Mouse (Mus musculus): ENCODE measurements around the gene Olfr586. TPM values are rescaled to one million over a fixed set of nuclear protein-coding genes. Genes with fewer than 3 reads are reported as not detected.

The Olfr586 gene
- not detected in 2 replicates for polyA plus RNA-seq (2015; fragmentation: Nextera tagmentation; extraction: Ambion mirVana)

- H3K9ac ChIP-seq: no peak within 1 kb of the TSS
- WGBS: 95% methylated on average over 3 of the region's 3 CpGs
- H3K36me3 ChIP-seq (replicated peaks): no peaks in the 10 kb centered on the region
- no peaks in the 10 kb centered on the region for H3K27me3 ChIP-seq (replicated peaks)
- no peaks in the 10 kb centered on the region for H3K4me1 ChIP-seq
- no peak within 1 kb of the TSS for H3K27ac ChIP-seq
- no peak within 1 kb of the TSS for H3K4me2 ChIP-seq
- ATAC-seq (replicated peaks): no peak
- H3K4me3 ChIP-seq: no peak within 1 kb of the TSS
- H3K9me3 ChIP-seq: no peaks in the 10 kb centered on the region
Observed at GRCm38 (mm10) chr7:103125538-103125937, at the start of gene Olfr586. Gene Olfr586 (minus strand): TSS chr7:103125638.

GRCm38 (mm10) chr7:103169697-103170096, 44.3 kb upstream of the Olfr586 start:
- no peak for ATAC-seq (replicated peaks)
- no peak overlapping the region for H3K4me3 ChIP-seq
- H3K4me2 ChIP-seq: no peak overlapping the region
- no peaks in the 10 kb centered on the region for H3K4me1 ChIP-seq
- H3K36me3 ChIP-seq (replicated peaks): no peaks in the 10 kb centered on the region
- H3K9ac ChIP-seq: no peak overlapping the region
- no peak overlapping the region for H3K27ac ChIP-seq
- no peaks in the 10 kb centered on the region for H3K27me3 ChIP-seq (replicated peaks)
- WGBS: 84% methylated on average over 5 of the region's 5 CpGs
- H3K9me3 ChIP-seq: no peaks in the 10 kb centered on the region

DNA sequence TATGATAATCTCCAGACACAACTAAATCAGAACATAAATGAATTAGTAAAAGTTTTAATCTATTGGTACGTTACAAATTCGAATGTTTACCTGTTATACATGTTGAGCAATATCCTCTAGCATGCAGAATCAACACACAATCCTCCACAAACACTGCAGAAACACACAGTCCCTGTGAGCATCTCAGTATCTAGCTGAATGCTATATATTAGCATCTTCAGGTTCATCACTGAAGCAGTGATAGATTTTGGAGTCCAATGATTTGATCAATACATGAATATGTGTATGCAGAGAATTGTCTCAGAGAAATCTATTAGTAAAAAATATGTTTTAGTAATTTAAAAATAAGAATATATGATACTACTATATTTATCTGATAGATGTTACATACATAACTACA, 30.8 kb upstream of the Olfr586 start, which contains the start of gene Olfr589:
Olfr589 (minus strand) TSS at position 101 of the 400 bp plus-strand sequence.
- Histone ChIP-seq H3K4me3 (no peak within 1 kb of the TSS), H3K4me1 (no peaks in the 10 kb centered on the region), H3K27ac (no peak within 1 kb of the TSS), H3K9me3 (no peaks in the 10 kb centered on the region), H3K4me2 (no peak within 1 kb of the TSS), H3K27me3 (replicated peaks) (no peaks in the 10 kb centered on the region), H3K36me3 (replicated peaks) (no peaks in the 10 kb centered on the region), H3K9ac (no peak within 1 kb of the TSS)
- ATAC-seq (replicated peaks): no peak
- 61% methylated on average over 2 of the region's 2 CpGs for WGBS

- Histone ChIP-seq H3K9ac (no peak within 1 kb of the TSS), H3K4me1 (no peaks in the 10 kb centered on the region), H3K36me3 (replicated peaks) (no peaks in the 10 kb centered on the region), H3K27me3 (replicated peaks) (no peaks in the 10 kb centered on the region), H3K27ac (no peak within 1 kb of the TSS), H3K4me3 (no peak within 1 kb of the TSS), H3K9me3 (no peaks in the 10 kb centered on the region), H3K4me2 (no peak within 1 kb of the TSS)
- 93% methylated on average over 1 of the region's 1 CpGs for WGBS
- ATAC-seq (replicated peaks): no peak
Observed at GRCm38 (mm10) chr7:103140579-103140978, 15.1 kb upstream of the Olfr586 start, which contains the start of gene Olfr588-ps1. Gene Olfr588-ps1 (plus strand): TSS chr7:103140879.

DNA sequence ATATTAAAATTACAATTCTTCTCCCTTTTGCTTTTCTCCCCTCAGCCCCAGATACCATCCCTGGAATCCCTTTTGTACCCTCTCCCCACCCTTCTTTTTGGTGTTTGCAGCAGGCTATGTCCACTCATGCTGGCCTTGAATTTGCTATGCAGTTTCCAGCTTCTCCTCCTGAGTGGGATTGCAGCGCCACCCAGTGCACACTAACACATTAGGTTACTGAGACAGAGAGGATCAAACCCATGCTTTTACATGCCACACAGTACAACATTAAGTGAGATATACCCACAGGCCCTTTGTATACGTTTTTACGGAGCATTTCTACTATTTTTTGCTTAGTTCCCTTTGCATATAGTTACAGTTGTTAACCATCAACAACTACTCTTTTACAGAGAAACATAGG, 6.0 kb downstream of the Olfr586 start:
- H3K27ac ChIP-seq: no peak overlapping the region
- H3K4me1 ChIP-seq: no peaks in the 10 kb centered on the region
- no peaks in the 10 kb centered on the region for H3K27me3 ChIP-seq (replicated peaks)
- ATAC-seq (replicated peaks): no peak
- H3K9me3 ChIP-seq: no peaks in the 10 kb centered on the region
- no peak overlapping the region for H3K9ac ChIP-seq
- 54% methylated on average over 3 of the region's 3 CpGs for WGBS
- no peak overlapping the region for H3K4me2 ChIP-seq
- H3K4me3 ChIP-seq: no peak overlapping the region
- no peaks in the 10 kb centered on the region for H3K36me3 ChIP-seq (replicated peaks)

GRCm38 (mm10) chr7:103097420-103097819, 28.0 kb downstream of the Olfr586 start, which contains the start of gene Olfr585:
Gene Olfr585 (plus strand): TSS chr7:103097720.
- Histone ChIP-seq H3K36me3 (replicated peaks) (no peaks in the 10 kb centered on the region), H3K27me3 (replicated peaks) (no peaks in the 10 kb centered on the region), H3K4me1 (no peaks in the 10 kb centered on the region), H3K4me3 (no peak within 1 kb of the TSS), H3K27ac (no peak within 1 kb of the TSS), H3K4me2 (no peak within 1 kb of the TSS), H3K9me3 (no peaks in the 10 kb centered on the region), H3K9ac (no peak within 1 kb of the TSS)
- ATAC-seq (replicated peaks): no peak
- 89% methylated on average over 1 of the region's 1 CpGs for WGBS

DNA sequence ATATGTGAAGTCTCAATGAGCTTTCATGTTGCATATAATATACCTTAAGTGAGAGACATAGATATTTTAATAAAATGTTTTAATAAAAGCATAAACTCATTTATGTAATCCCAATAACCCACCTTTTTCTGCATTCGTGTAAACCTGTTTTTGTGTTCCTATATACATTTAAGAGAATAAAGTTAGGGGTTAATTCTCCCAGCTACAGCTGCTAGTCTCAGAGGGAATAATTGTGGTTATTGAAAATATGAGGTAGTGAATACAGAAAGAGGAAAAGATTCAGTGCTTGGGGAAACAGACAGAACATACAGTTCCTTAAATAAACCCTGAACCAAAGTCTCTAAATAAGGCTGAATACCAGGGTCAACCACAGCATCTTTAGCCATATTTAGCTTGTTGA, 43.9 kb downstream of the Olfr586 start, which contains the start of gene Olfr584:
Olfr584 (plus strand) TSS at position 301 of the 400 bp plus-strand sequence.
- Histone ChIP-seq H3K27me3 (replicated peaks) (no peaks in the 10 kb centered on the region), H3K4me3 (no peak within 1 kb of the TSS), H3K9me3 (peaks cover 5% of the 10 kb centered on the region), H3K27ac (no peak within 1 kb of the TSS), H3K9ac (no peak within 1 kb of the TSS), H3K4me2 (no peak within 1 kb of the TSS), H3K36me3 (replicated peaks) (no peaks in the 10 kb centered on the region), H3K4me1 (no peaks in the 10 kb centered on the region)
- no peak for ATAC-seq (replicated peaks)
- 87% methylated on average over 1 of the region's 1 CpGs for WGBS

Other genes with a start within 250 kb of the Olfr586 start
- not detected in 2 replicates for gene Olfr568, start 248.5 kb downstream of the Olfr586 start, polyA plus RNA-seq (2015; fragmentation: Nextera tagmentation; extraction: Ambion mirVana)
- gene Olfr569, start 234.8 kb downstream of the Olfr586 start, polyA plus RNA-seq (2015; fragmentation: Nextera tagmentation; extraction: Ambion mirVana): not detected in 2 replicates
- not detected in 2 replicates for gene Olfr570, start 231.1 kb downstream of the Olfr586 start, polyA plus RNA-seq (2015; fragmentation: Nextera tagmentation; extraction: Ambion mirVana)
- gene Olfr571, start 208.1 kb downstream of the Olfr586 start, polyA plus RNA-seq (2015; fragmentation: Nextera tagmentation; extraction: Ambion mirVana): not detected in 2 replicates
- gene Olfr572, start 201.2 kb downstream of the Olfr586 start, polyA plus RNA-seq (2015; fragmentation: Nextera tagmentation; extraction: Ambion mirVana): not detected in 2 replicates
- gene Olfr573-ps1, start 183.1 kb downstream of the Olfr586 start, polyA plus RNA-seq (2015; fragmentation: Nextera tagmentation; extraction: Ambion mirVana): not detected in 2 replicates
- gene Olfr574, start 177.2 kb downstream of the Olfr586 start, polyA plus RNA-seq (2015; fragmentation: Nextera tagmentation; extraction: Ambion mirVana): not detected in 2 replicates
- gene Olfr575, start 166.9 kb downstream of the Olfr586 start, polyA plus RNA-seq (2015; fragmentation: Nextera tagmentation; extraction: Ambion mirVana): not detected in 2 replicates
- gene Olfr576, start 163.0 kb downstream of the Olfr586 start, polyA plus RNA-seq (2015; fragmentation: Nextera tagmentation; extraction: Ambion mirVana): not detected in 2 replicates
- not detected in 2 replicates for gene Olfr577, start 149.7 kb downstream of the Olfr586 start, polyA plus RNA-seq (2015; fragmentation: Nextera tagmentation; extraction: Ambion mirVana)
- gene Olfr578, start 136.3 kb downstream of the Olfr586 start, polyA plus RNA-seq (2015; fragmentation: Nextera tagmentation; extraction: Ambion mirVana): not detected in 2 replicates
- gene Olfr582, start 87.6 kb downstream of the Olfr586 start, polyA plus RNA-seq (2015; fragmentation: Nextera tagmentation; extraction: Ambion mirVana): not detected in 2 replicates
- gene Olfr583, start 74.3 kb downstream of the Olfr586 start, polyA plus RNA-seq (2015; fragmentation: Nextera tagmentation; extraction: Ambion mirVana): not detected in 2 replicates
- not detected in 2 replicates for gene Olfr584, start 43.8 kb downstream of the Olfr586 start, polyA plus RNA-seq (2015; fragmentation: Nextera tagmentation; extraction: Ambion mirVana)
- gene Olfr585, start 27.9 kb downstream of the Olfr586 start, polyA plus RNA-seq (2015; fragmentation: Nextera tagmentation; extraction: Ambion mirVana): not detected in 2 replicates
- not detected in 2 replicates for gene Olfr588-ps1, start 15.2 kb upstream of the Olfr586 start, polyA plus RNA-seq (2015; fragmentation: Nextera tagmentation; extraction: Ambion mirVana)
- not detected in 2 replicates for gene Olfr589, start 30.7 kb upstream of the Olfr586 start, polyA plus RNA-seq (2015; fragmentation: Nextera tagmentation; extraction: Ambion mirVana)
- not detected in 2 replicates for gene Olfr591, start 52.7 kb upstream of the Olfr586 start, polyA plus RNA-seq (2015; fragmentation: Nextera tagmentation; extraction: Ambion mirVana)
- not detected in 2 replicates for gene Olfr592, start 59.2 kb upstream of the Olfr586 start, polyA plus RNA-seq (2015; fragmentation: Nextera tagmentation; extraction: Ambion mirVana)
- not detected in 2 replicates for gene Olfr593, start 86.2 kb upstream of the Olfr586 start, polyA plus RNA-seq (2015; fragmentation: Nextera tagmentation; extraction: Ambion mirVana)
- gene Olfr594, start 91.4 kb upstream of the Olfr586 start, polyA plus RNA-seq (2015; fragmentation: Nextera tagmentation; extraction: Ambion mirVana): not detected in 2 replicates
- gene Usp17ld, start 126.9 kb upstream of the Olfr586 start, polyA plus RNA-seq (2015; fragmentation: Nextera tagmentation; extraction: Ambion mirVana): not detected in 2 replicates
- not detected in 2 replicates for gene Olfr596, start 180.0 kb upstream of the Olfr586 start, polyA plus RNA-seq (2015; fragmentation: Nextera tagmentation; extraction: Ambion mirVana)
- not detected in 2 replicates for gene Olfr597, start 190.7 kb upstream of the Olfr586 start, polyA plus RNA-seq (2015; fragmentation: Nextera tagmentation; extraction: Ambion mirVana)
- not detected in 2 replicates for gene Olfr598, start 197.9 kb upstream of the Olfr586 start, polyA plus RNA-seq (2015; fragmentation: Nextera tagmentation; extraction: Ambion mirVana)
- not detected in 2 replicates for gene Olfr599, start 210.3 kb upstream of the Olfr586 start, polyA plus RNA-seq (2015; fragmentation: Nextera tagmentation; extraction: Ambion mirVana)
- not detected in 2 replicates for gene Olfr600, start 224.0 kb upstream of the Olfr586 start, polyA plus RNA-seq (2015; fragmentation: Nextera tagmentation; extraction: Ambion mirVana)
- gene Olfr601, start 237.0 kb upstream of the Olfr586 start, polyA plus RNA-seq (2015; fragmentation: Nextera tagmentation; extraction: Ambion mirVana): not detected in 2 replicates